Mouse (Mus musculus) C2C12 (cell line): ENCODE data around the gene Ipp.

Experiments
- CEBPB ChIP-seq: IDR thresholded peaks from one replicate; pipeline ENCODE4 v1.6.1; 2011; ENCODE audit warnings: low read depth, mild to moderate bottlenecking, control low read depth, moderate library complexity
- CTCF ChIP-seq: IDR thresholded peaks from one replicate; pipeline ENCODE4 v1.5.1; 2011; ENCODE audit not compliant: control insufficient read depth, insufficient read depth, insufficient read length
- USF1 ChIP-seq: IDR thresholded peaks from one replicate; pipeline ENCODE4 v1.6.1; 2011; ENCODE audit warnings: low read depth, mild to moderate bottlenecking, control low read depth, moderate library complexity

DNA sequence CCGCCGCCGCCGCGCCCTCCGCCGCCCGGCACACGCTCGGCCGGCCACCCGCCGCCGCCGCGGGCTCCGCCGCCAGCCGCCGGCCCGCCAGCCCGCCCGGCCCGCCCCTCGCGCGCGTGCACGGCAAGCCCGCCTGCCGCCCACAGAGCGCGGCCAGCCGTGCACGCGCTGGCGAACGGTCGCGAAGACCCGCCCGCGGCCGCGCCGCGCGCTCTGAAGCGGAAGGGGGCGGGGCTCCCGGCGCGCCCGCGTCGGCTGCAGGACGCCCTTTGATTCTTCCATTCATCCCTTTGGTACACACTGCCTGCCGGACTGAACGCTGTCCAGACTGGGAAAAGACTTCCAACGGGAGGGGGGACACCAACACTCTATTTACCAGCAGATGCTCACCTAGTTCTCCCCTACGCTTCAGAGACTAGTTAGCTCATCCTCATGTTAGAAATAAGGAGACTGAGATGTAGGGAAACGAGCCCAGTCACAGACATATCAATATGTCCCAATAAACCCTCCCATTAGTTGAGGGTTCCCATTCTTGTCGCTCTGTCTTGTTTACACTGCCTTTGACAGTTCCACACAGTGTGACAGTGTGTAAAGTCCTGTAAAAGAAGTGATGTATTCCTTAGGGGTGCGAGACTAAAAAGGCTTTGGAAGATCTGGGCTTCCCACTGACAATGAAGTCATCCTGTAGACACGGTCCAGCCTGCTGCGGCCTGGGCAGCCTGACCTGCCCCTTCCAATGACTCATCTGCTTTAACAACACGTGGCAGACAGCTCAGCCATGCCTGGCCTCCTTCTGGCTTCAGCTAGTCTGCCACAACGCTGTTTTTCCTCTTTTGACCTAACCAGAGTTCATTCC lies 43.0 kb upstream of the Ipp start, which contains the start of gene Mast2:
- TF ChIP-seq CTCF (no peak), CEBPB (no peak), USF1 (peak; percentile 87)
